Mouse (Mus musculus) lung, postnatal 25 days (tissue): Measurements from ENCODE around the gene Pitx3.
"Not testable (repeated sequence)": the region's sequence is repeated elsewhere in the genome, so short reads cannot be mapped to it uniquely, and the experiment has no call there.

Source experiments
- DNase-seq: peaks from one replicate; pipeline ENCODE4 v3.0.0; 2022; ENCODE audit warnings: low spot score

The Pitx3 gene

GRCm38 (mm10) chr19:46147511-46148371 lies at the start of gene Pitx3:
Gene Pitx3 (minus strand): TSS chr19:46148326.
- DNase-seq: no peak

GRCm38 (mm10) chr19:46187203-46187602 lies 39.1 kb upstream of the Pitx3 start:
- DNase-seq: no peak

- DNase-seq: peak; percentile 16
Observed at GRCm38 (mm10) chr19:46186611-46187010, 38.5 kb upstream of the Pitx3 start.

- DNase-seq: no peak
Observed at GRCm38 (mm10) chr19:46182241-46182640, 34.1 kb upstream of the Pitx3 start.

- DNase-seq: no peak
Observed at GRCm38 (mm10) chr19:46180274-46180673, 32.1 kb upstream of the Pitx3 start.

- no peak for DNase-seq
Observed at GRCm38 (mm10) chr19:46177046-46177445, 28.9 kb upstream of the Pitx3 start.

GRCm38 (mm10) chr19:46175173-46175572 lies 27.0 kb upstream of the Pitx3 start:
- peak; percentile 3 for DNase-seq

- no peak for DNase-seq
Observed at GRCm38 (mm10) chr19:46172541-46172940, 24.4 kb upstream of the Pitx3 start.

- no peak for DNase-seq
Observed at GRCm38 (mm10) chr19:46169913-46170312, 21.8 kb upstream of the Pitx3 start.

- no peak for DNase-seq
Observed at GRCm38 (mm10) chr19:46169396-46169795, 21.3 kb upstream of the Pitx3 start.

GRCm38 (mm10) chr19:46167169-46167568 lies 19.0 kb upstream of the Pitx3 start:
- not testable (repeated sequence) for DNase-seq

- DNase-seq: no peak
Observed at GRCm38 (mm10) chr19:46165950-46166349, 17.8 kb upstream of the Pitx3 start.

GRCm38 (mm10) chr19:46152127-46152803 lies 4.1 kb upstream of the Pitx3 start, which contains the start of gene Gbf1:
Gene Gbf1 (plus strand): TSS chr19:46152509.
- peak; percentile 99 for DNase-seq

- no peak for DNase-seq
Observed at GRCm38 (mm10) chr19:46149091-46149490, 965 bp upstream of the Pitx3 start.

- DNase-seq: peak; percentile 86
Observed at GRCm38 (mm10) chr19:46148372-46148760, 240 bp upstream of the Pitx3 start.

- DNase-seq: no peak
Observed at GRCm38 (mm10) chr19:46141091-46141490, 7.0 kb downstream of the Pitx3 start.

- DNase-seq: no peak
Observed at GRCm38 (mm10) chr19:46140324-46140723, 7.8 kb downstream of the Pitx3 start.

GRCm38 (mm10) chr19:46136639-46137580 lies 11.2 kb downstream of the Pitx3 start:
- DNase-seq: peak; percentile 73

- DNase-seq: peak; percentile 58
Observed at GRCm38 (mm10) chr19:46135789-46136638, 12.1 kb downstream of the Pitx3 start.

- DNase-seq: peak; percentile 89
Observed at GRCm38 (mm10) chr19:46135297-46135696, 12.8 kb downstream of the Pitx3 start.

- DNase-seq: no peak
Observed at GRCm38 (mm10) chr19:46132577-46132976, 15.5 kb downstream of the Pitx3 start.
